ENCODE assay signal across 18 mouse cellular contexts in the genomic region with DNA sequence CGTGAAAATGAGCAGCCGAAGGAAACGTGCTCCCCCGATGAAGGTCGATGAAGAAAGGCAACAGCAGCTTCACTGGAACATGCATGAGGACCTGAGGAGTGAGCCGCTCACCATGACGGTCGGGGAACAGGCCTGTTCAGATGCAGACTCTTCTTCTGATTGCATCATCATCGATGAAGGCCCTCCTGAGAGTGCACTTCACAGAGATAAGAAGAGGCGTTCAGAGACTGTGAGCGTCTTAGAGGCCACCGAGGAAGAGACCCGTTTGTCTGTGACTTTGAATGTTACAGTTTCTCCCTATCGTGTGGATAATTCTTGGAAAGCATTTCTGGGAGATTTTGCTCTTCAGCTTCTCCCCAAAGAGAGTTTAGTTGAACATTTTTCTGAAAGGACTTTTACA.
"Had no signal": no experiment of that assay in that cellular context is flagged by ENCODE, and none has a peak within 500 bp of the region (broad histone marks: within the 10 kb centered on the region; RNA-seq: fewer than 3 reads in every experiment).

No protein-coding gene starts in this region.

- ATAC-seq: intestine, postnatal 0 days; midbrain, embryonic 16.5 days had no signal

- H3K4me2 ChIP-seq: lung, embryonic 15.5 days; stomach, embryonic 15.5 days had no signal

- H3K27ac ChIP-seq: kidney, postnatal 0 days; left cerebral cortex, adult 2 months; lung, embryonic 15.5 days; midbrain, embryonic 12.5 days; stomach, embryonic 15.5 days had no signal

- H3K4me3 ChIP-seq: left cerebral cortex, adult 2 months; lung, embryonic 15.5 days; midbrain, embryonic 12.5 days; myocyte; stomach, embryonic 15.5 days had no signal

- H3K27me3 ChIP-seq: lung, embryonic 15.5 days; midbrain, embryonic 12.5 days; stomach, embryonic 15.5 days had no signal

- DNase-seq: kidney, adult 2 months; kidney, postnatal 36 days; layer of hippocampus, postnatal 36 days; lung, adult 18-20 months; lung, postnatal 10 days; lung, postnatal 36 days; right cerebral cortex, adult 18-20 months; right cerebral cortex, postnatal 14 days; right cerebral cortex, postnatal 4 days; thymus, postnatal 25 days had no signal

- H3K9me3 ChIP-seq: lung, embryonic 15.5 days; midbrain, embryonic 12.5 days; stomach, embryonic 15.5 days had no signal

- H3K9ac ChIP-seq: lung, embryonic 15.5 days; midbrain, embryonic 12.5 days; stomach, embryonic 15.5 days had no signal
